Mouse (Mus musculus) ES-Bruce4 (cell line): ENCODE results near the gene 2010005H15Rik. TPM values are rescaled to one million over a fixed set of nuclear protein-coding genes. Genes with fewer than 3 reads are reported as not detected.
"Not testable (repeated sequence)": the region's sequence is repeated elsewhere in the genome, so short reads cannot be mapped to it uniquely, and the experiment has no call there.

Experiments
- H3K27ac ChIP-seq: 2 replicates; pipeline ENCODE4 v1.5.1; 2012; ENCODE audit warnings: low read length, inconsistent platforms; ENCODE audit not compliant: insufficient read depth
- H3K27me3 ChIP-seq: 2 replicates; pipeline ENCODE4 v1.6.1; 2012; ENCODE audit warnings: mild to moderate bottlenecking, low read length, inconsistent platforms; ENCODE audit not compliant: control insufficient read depth, poor library complexity, insufficient read depth, severe bottlenecking
- H3K36me3 ChIP-seq: 2 replicates; pipeline ENCODE4 v1.6.1; 2012; ENCODE audit warnings: inconsistent platforms, mild to moderate bottlenecking, low read length, moderate library complexity; ENCODE audit not compliant: control insufficient read depth, poor library complexity, insufficient read depth, severe bottlenecking
- H3K4me1 ChIP-seq: one replicate; pipeline ENCODE4 v1.8.1; 2011; ENCODE audit warnings: low read length; ENCODE audit not compliant: control insufficient read depth, insufficient read depth
- H3K4me3 ChIP-seq: 2 replicates; pipeline ENCODE4 v1.5.1; 2011; ENCODE audit warnings: low read depth, mild to moderate bottlenecking, low read length
- H3K9ac ChIP-seq: 2 replicates; pipeline ENCODE4 v1.6.1; 2012; ENCODE audit warnings: low read depth, mild to moderate bottlenecking, inconsistent platforms; ENCODE audit not compliant: poor library complexity, severe bottlenecking
- H3K9me3 ChIP-seq: replicated peaks from 2 replicates; pipeline ENCODE4 v1.6.1; 2012; ENCODE audit warnings: mild to moderate bottlenecking, low read length, inconsistent platforms; ENCODE audit not compliant: control insufficient read depth, poor library complexity, insufficient read depth, severe bottlenecking
- CTCF ChIP-seq: IDR thresholded peaks from one replicate; pipeline ENCODE4 v1.8.1; 2011; ENCODE audit warnings: low read depth, low read length
- EP300 ChIP-seq: IDR thresholded peaks from 2 replicates; pipeline ENCODE4 v1.6.1; 2011; ENCODE audit warnings: low read depth, low read length; ENCODE audit not compliant: insufficient read depth
- POLR2A ChIP-seq: IDR thresholded peaks from one replicate; pipeline ENCODE4 v1.8.1; 2011; ENCODE audit warnings: low read length; ENCODE audit not compliant: insufficient read depth
- polyA plus RNA-seq: library from polyadenylated mRNA; stranded (reverse); fragments of >200 nt; gene quantifications from 2 replicates; pipeline ENCODE4 v1.2.4, GENCODE M21; 2011; ENCODE audit warnings: low read depth; ENCODE audit not compliant: missing spikeins, insufficient read depth, insufficient read length

The 2010005H15Rik gene
- polyA plus RNA-seq, 1 experiment = not detected

- no peak within 1 kb of the TSS for H3K9ac ChIP-seq
- no peak for TF ChIP-seq EP300
- no peak for TF ChIP-seq POLR2A
- no peak for TF ChIP-seq CTCF
- no peaks in the 10 kb centered on the region for H3K27me3 ChIP-seq
- no peaks in the 10 kb centered on the region for H3K4me1 ChIP-seq
- no peaks in the 10 kb centered on the region for H3K9me3 ChIP-seq
- no peak within 1 kb of the TSS for H3K27ac ChIP-seq
- no peaks in the 10 kb centered on the region for H3K36me3 ChIP-seq
- H3K4me3 ChIP-seq = no peak within 1 kb of the TSS
Observed at GRCm38 (mm10) chr16:36209967-36210453, 11.3 kb upstream of the 2010005H15Rik start, which contains the start of gene Gm5416. TSS of gene Gm5416 (plus strand) at chr16:36210403.

- H3K27ac ChIP-seq, H3K9ac ChIP-seq, H3K9me3 ChIP-seq, H3K4me1 ChIP-seq, H3K4me3 ChIP-seq, H3K27me3 ChIP-seq, H3K36me3 ChIP-seq: not testable (repeated sequence)
Observed at GRCm38 (mm10) chr16:36260585-36260984, 39.3 kb downstream of the 2010005H15Rik start.

- H3K36me3 ChIP-seq, H3K4me1 ChIP-seq, H3K27ac ChIP-seq, H3K9me3 ChIP-seq, H3K9ac ChIP-seq, H3K27me3 ChIP-seq, H3K4me3 ChIP-seq: not testable (repeated sequence)
Observed at GRCm38 (mm10) chr16:36276796-36277195, 55.5 kb downstream of the 2010005H15Rik start, which contains the start of gene Stfa1. TSS of gene Stfa1 (plus strand) at chr16:36276951.

- no peaks in the 10 kb centered on the region for H3K4me1 ChIP-seq
- no peak overlapping the region for H3K9ac ChIP-seq
- TF ChIP-seq CTCF (no peak), POLR2A (no peak), EP300 (no peak)
Observed at GRCm38 (mm10) chr16:36289140-36289539, 67.9 kb downstream of the 2010005H15Rik start.

More at GRCm38 (mm10) chr16:36289140-36289539, 67.9 kb downstream of the 2010005H15Rik start:
- Histone ChIP-seq H3K27me3 (no peaks in the 10 kb centered on the region), H3K9me3 (no peaks in the 10 kb centered on the region), H3K4me3 (no peak overlapping the region), H3K36me3 (no peaks in the 10 kb centered on the region), H3K27ac (no peak overlapping the region)

Other genes with a start within 250 kb of the 2010005H15Rik start
- gene Kpna1, start 242.7 kb upstream of the 2010005H15Rik start, polyA plus RNA-seq = 93.0 and 103 TPM in 2 replicates
- 0.88 and 1.5 TPM in 2 replicates for gene Wdr5b, start 180.3 kb upstream of the 2010005H15Rik start, polyA plus RNA-seq
- 158 and 159 TPM in 2 replicates for gene Fam162a, start 149.9 kb upstream of the 2010005H15Rik start, polyA plus RNA-seq
- gene Ccdc58, start 149.8 kb upstream of the 2010005H15Rik start, polyA plus RNA-seq = 279 and 293 TPM in 2 replicates
- gene Csta1, start 90.2 kb upstream of the 2010005H15Rik start, polyA plus RNA-seq = not detected in 2 replicates
- not detected in 2 replicates for gene Stfa2l1, start 64.7 kb upstream of the 2010005H15Rik start, polyA plus RNA-seq
- gene Gm5483, start 37.3 kb upstream of the 2010005H15Rik start, polyA plus RNA-seq = not detected in 2 replicates
- not detected in 2 replicates for gene Gm5416, start 11.1 kb upstream of the 2010005H15Rik start, polyA plus RNA-seq
- gene Stfa1, start 55.5 kb downstream of the 2010005H15Rik start, polyA plus RNA-seq = not detected in 2 replicates
- not detected in 2 replicates for gene BC117090, start 112.9 kb downstream of the 2010005H15Rik start, polyA plus RNA-seq
- not detected in 2 replicates for gene BC100530, start 146.3 kb downstream of the 2010005H15Rik start, polyA plus RNA-seq
- not detected in 2 replicates for gene Stfa2, start 187.0 kb downstream of the 2010005H15Rik start, polyA plus RNA-seq
- not detected in 2 replicates for gene Stfa3, start 233.9 kb downstream of the 2010005H15Rik start, polyA plus RNA-seq